Mouse (Mus musculus) liver, postnatal 0 days (tissue): Measurements from ENCODE around the gene Lrrc1. TPM values are rescaled to one million over a fixed set of nuclear protein-coding genes. Genes with fewer than 3 reads are reported as not detected.

Experiments
- ATAC-seq: fragments of 200-750 bp; cut with Nextera tagmentation; 2 replicates; pipeline ENCODE4 v1.8.0; 2017; ENCODE audit warnings: mild to moderate bottlenecking, moderate library complexity
- DNase-seq: peaks from one replicate; pipeline ENCODE4 v3.0.0-alpha.2; 2016
- H3K27ac ChIP-seq: fragments of 300-500 bp; sonication (generic); 2 replicates; pipeline ENCODE4 v1.5.1; 2014; ENCODE audit warnings: antibody characterized with exemption, moderate library complexity, mild to moderate bottlenecking, low read depth
- H3K27me3 ChIP-seq: fragments of 300-500 bp; sonication (generic); 2 replicates; pipeline ENCODE4 v1.6.1; 2014; ENCODE audit warnings: low read length, control low read depth, mixed read lengths; ENCODE audit not compliant: insufficient read depth
- H3K36me3 ChIP-seq: fragments of 300-500 bp; sonication (generic); replicated peaks from 2 replicates; pipeline ENCODE4 v1.6.1; 2014; ENCODE audit warnings: mild to moderate bottlenecking, control low read depth, low read length, moderate library complexity, mixed read lengths; ENCODE audit not compliant: insufficient read depth
- H3K4me1 ChIP-seq: fragments of 300-500 bp; sonication (generic); 2 replicates; pipeline ENCODE4 v1.6.1; 2014; ENCODE audit warnings: antibody characterized with exemption, mild to moderate bottlenecking, control low read depth; ENCODE audit not compliant: insufficient read depth
- H3K4me2 ChIP-seq: fragments of 300-500 bp; sonication (generic); 2 replicates; pipeline ENCODE4 v1.6.1; 2014; ENCODE audit warnings: low read depth, mild to moderate bottlenecking, low read length, moderate library complexity, mixed read lengths
- H3K4me3 ChIP-seq: fragments of 300-500 bp; sonication (generic); 2 replicates; pipeline ENCODE4 v1.5.1; 2014; ENCODE audit warnings: low read depth, low read length
- H3K9ac ChIP-seq: fragments of 300-500 bp; sonication (generic); replicated peaks from 2 replicates; pipeline ENCODE4 v1.6.1; 2014; ENCODE audit warnings: mild to moderate bottlenecking, moderate library complexity
- H3K9me3 ChIP-seq: fragments of 300-500 bp; sonication (generic); 2 replicates; pipeline ENCODE4 v1.6.1; 2016; ENCODE audit warnings: mild to moderate bottlenecking, control low read depth, low read length, mixed read lengths
- CTCF ChIP-seq: sonication (generic); IDR thresholded peaks from 2 replicates; pipeline ENCODE4 v1.5.1; 2016; ENCODE audit warnings: antibody characterized with exemption, low read depth
- EP300 ChIP-seq: IDR thresholded peaks from 2 replicates; pipeline ENCODE4 v1.6.1; 2016; ENCODE audit warnings: antibody characterized with exemption, low read depth, mild to moderate bottlenecking
- WGBS: fragments of 180-500 bp; shearing (Covaris S2); extraction: QIAGEN DNeasy Blood & Tissue Kit; methylation state at CpG from one replicate; pipeline ENCODE4 v1.1.7; 2014; ENCODE audit not compliant: insufficient replicate concordance; 5-methylcytosine and 5-hydroxymethylcytosine counted together
- polyA plus RNA-seq: library from polyadenylated mRNA; unstranded; fragments of >200 nt; fragmentation: Nextera tagmentation; extraction: Ambion mirVana; gene quantifications from 2 replicates; pipeline ENCODE4 v1.2.1, GENCODE M21; 2015

The Lrrc1 gene
- polyA plus RNA-seq, 1 experiment from 2014 or later = 1.5 TPM

DNA sequence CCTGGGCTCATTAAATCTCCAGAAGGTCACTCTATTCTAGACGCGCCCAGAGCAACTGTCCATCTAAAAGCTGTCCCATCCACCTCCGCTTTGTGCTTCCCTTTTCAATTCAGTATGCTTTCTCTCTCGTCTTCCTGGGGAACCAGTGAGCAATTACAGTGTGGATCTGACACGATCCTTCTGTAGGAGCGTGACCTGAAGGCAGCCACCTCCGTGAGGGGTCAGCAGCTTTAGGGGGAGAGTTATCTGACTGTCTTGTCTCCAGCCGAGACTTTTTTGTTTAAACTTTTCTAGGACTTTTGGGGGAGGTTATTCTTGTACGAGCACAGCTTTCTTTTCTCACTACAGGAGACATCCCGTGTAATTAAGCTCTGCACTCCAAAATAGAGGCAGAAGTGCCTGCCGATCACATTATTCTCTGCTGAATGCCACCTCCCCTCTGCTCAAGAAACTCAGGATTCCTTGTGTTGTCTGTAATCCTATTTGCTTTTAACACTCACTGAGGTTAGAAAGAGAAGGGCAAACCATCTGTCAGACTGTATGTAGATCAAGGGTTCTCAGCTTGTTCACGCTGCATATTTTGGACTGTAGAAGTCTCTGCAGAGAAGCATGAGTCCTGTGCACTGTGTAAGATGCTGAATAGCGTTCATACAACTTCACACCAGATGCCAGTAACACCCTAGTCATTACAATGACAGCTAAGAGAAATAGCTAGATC, 24.3 kb upstream of the Lrrc1 start:
- Histone ChIP-seq H3K9me3 (no peaks in the 10 kb centered on the region), H3K4me3 (no peak overlapping the region), H3K9ac (no peak overlapping the region), H3K27ac (no peak overlapping the region), H3K36me3 (no peaks in the 10 kb centered on the region), H3K27me3 (no peaks in the 10 kb centered on the region), H3K4me2 (no peak overlapping the region), H3K4me1 (no peaks in the 10 kb centered on the region)
- DNase-seq (no peak), ATAC-seq (no peak)
- 64% methylated on average over 13 of the region's 13 CpGs for WGBS
- TF ChIP-seq EP300 (no peak), CTCF (no peak)

GRCm38 (mm10) chr9:77561827-77562226, 17.2 kb upstream of the Lrrc1 start:
- peaks cover 6% of the 10 kb centered on the region for H3K9me3 ChIP-seq
- no peak overlapping the region for H3K4me2 ChIP-seq
- no peak for ATAC-seq
- no peaks in the 10 kb centered on the region for H3K36me3 ChIP-seq
- no peaks in the 10 kb centered on the region for H3K4me1 ChIP-seq
- TF ChIP-seq EP300 = no peak
- no peak for TF ChIP-seq CTCF
- no peaks in the 10 kb centered on the region for H3K27me3 ChIP-seq
- no peak overlapping the region for H3K27ac ChIP-seq
- no peak for DNase-seq
- no peak overlapping the region for H3K4me3 ChIP-seq
- no peak overlapping the region for H3K9ac ChIP-seq

DNA sequence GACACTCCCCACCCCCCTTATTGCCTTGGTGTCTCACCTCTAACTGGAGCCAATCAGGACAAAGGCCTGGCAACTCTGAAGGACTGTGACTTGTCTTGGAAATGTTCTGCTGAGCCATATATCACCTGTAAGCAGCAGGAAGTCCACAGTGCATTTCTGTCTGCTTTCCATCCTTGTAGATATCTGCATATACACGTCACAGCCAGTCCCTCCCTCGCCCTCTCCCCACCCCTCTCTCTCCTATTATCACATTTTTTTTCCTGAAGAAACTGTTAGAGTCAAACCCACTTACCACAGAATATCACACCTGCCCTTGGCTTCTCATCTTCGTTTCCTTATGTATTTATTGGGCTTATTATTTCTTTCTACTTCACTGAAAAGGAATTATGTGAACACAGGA, 13.3 kb upstream of the Lrrc1 start:
- no peaks in the 10 kb centered on the region for H3K36me3 ChIP-seq
- WGBS = 56% methylated on average over 3 of the region's 3 CpGs
- H3K9ac ChIP-seq = no peak overlapping the region
- TF ChIP-seq CTCF (no peak), EP300 (no peak)
- DNase-seq (no peak), ATAC-seq (no peak)
- H3K27me3 ChIP-seq = no peaks in the 10 kb centered on the region
- H3K4me3 ChIP-seq = no peak overlapping the region
- H3K4me1 ChIP-seq = no peaks in the 10 kb centered on the region
- H3K27ac ChIP-seq = no peak overlapping the region
- H3K9me3 ChIP-seq = peaks cover 6% of the 10 kb centered on the region; the same call in 1 of the 2 replicates
- H3K4me2 ChIP-seq = no peak overlapping the region

DNA sequence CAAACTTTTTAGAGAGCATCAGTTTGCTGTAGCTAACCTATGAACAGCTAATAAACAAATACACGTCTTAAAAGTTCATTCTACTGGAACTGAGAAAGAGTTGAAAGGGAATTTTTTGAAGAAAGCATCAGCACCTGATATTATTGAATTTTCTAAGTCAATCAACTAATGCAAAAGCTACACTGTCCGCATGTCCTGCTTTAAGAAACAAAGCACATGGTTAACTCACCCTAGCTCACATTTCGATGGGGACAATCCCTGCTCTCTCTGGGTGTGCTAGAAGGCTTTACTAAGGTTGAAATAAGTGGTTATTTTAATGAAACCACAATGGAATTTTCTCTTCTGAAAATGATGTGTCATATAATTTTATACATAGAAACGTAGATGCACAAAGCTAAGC, 12.5 kb upstream of the Lrrc1 start:
- H3K9ac ChIP-seq = no peak overlapping the region
- no peak overlapping the region for H3K27ac ChIP-seq
- DNase-seq (no peak), ATAC-seq (no peak)
- H3K36me3 ChIP-seq = no peaks in the 10 kb centered on the region
- H3K9me3 ChIP-seq = peaks cover 2% of the 10 kb centered on the region; the same call in 1 of the 2 replicates
- WGBS = 70% methylated on average over 4 of the region's 4 CpGs
- H3K4me3 ChIP-seq = no peak overlapping the region
- no peak for TF ChIP-seq CTCF
- no peak overlapping the region for H3K4me2 ChIP-seq
- no peaks in the 10 kb centered on the region for H3K4me1 ChIP-seq
- H3K27me3 ChIP-seq = no peaks in the 10 kb centered on the region

DNA sequence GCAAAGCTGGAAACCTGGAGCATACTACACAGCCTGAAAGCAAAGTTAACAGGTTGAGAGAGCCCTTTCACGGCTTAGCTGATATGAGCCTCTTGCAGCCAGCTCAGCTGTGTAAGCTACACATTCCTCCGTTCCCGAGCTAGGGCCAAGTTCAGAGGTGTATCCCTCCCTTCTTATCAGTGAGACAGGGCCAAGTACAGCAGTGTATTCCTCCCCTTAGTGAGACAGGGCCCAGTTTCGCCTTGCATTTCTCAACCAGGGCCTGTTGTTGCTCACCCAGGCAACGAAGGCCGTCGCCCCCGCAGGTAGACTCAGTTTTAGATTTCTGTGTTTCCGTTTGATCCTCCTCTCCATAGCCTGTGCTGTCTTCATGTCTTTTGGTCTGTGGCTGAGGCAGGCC, 11.8 kb upstream of the Lrrc1 start:
- Histone ChIP-seq H3K4me1 (no peaks in the 10 kb centered on the region), H3K36me3 (no peaks in the 10 kb centered on the region), H3K4me3 (no peak overlapping the region), H3K27ac (no peak overlapping the region), H3K4me2 (no peak overlapping the region), H3K27me3 (no peaks in the 10 kb centered on the region), H3K9ac (no peak overlapping the region), H3K9me3 (no peaks in the 10 kb centered on the region)
- DNase-seq (no peak), ATAC-seq (no peak)
- 73% methylated on average over 9 of the region's 9 CpGs for WGBS
- TF ChIP-seq CTCF = no peak
- TF ChIP-seq EP300 = no peak

DNA sequence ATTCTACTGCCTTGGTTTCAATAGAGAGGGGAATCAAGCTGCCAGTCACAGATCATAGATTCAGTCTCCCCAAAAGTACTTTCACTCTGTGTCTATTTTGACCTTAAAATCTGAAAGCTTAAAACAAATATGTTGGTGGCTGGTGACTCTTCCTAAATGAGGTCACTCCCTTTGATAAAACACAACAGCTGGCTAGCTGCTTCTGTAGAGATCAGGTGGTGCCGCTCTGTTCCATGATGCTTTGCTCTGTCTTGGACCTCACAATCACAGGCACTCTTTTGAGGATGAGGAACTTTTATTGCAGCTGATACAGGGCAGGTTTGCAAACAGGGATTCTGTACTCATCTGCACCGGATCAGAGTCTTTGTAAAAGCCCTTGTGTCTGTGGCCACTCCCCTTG, 8.8 kb upstream of the Lrrc1 start:
- H3K4me3 ChIP-seq = no peak overlapping the region
- H3K4me1 ChIP-seq = no peaks in the 10 kb centered on the region
- H3K36me3 ChIP-seq = no peaks in the 10 kb centered on the region
- H3K9me3 ChIP-seq = no peaks in the 10 kb centered on the region
- no peak for ATAC-seq
- H3K9ac ChIP-seq = no peak overlapping the region
- 65% methylated on average over 2 of the region's 2 CpGs for WGBS
- TF ChIP-seq CTCF (no peak), EP300 (no peak)
- no peak overlapping the region for H3K4me2 ChIP-seq
- DNase-seq = no peak
- H3K27ac ChIP-seq = no peak overlapping the region
- H3K27me3 ChIP-seq = no peaks in the 10 kb centered on the region

DNA sequence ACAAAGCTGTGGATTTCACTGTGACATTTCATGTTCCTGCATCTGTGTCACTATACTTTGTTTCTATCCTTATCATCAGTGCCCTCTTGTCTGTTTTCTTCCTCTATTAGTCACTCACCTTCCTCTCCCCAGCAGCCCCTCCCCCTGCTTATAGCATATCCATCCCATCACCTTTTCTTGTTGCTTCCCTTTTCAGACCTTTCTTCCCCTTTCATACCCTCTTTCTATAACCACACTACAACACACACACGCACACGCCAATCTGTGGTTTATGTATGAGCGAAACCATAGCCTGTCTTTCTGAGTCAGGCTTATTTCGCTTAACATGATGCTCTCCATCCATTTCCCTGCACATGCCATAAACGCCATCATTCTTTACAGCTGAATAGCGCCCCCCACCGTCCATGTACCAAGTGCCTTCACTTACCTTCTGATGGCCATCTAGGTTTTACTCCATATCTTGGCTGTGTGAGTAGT, 6.4 kb upstream of the Lrrc1 start:
- ATAC-seq (no peak), DNase-seq (peak; percentile 22)
- Histone ChIP-seq H3K4me2 (no peak overlapping the region), H3K4me3 (no peak overlapping the region), H3K4me1 (no peaks in the 10 kb centered on the region), H3K9me3 (no peaks in the 10 kb centered on the region), H3K27ac (no peak overlapping the region), H3K9ac (no peak overlapping the region), H3K36me3 (no peaks in the 10 kb centered on the region), H3K27me3 (peaks cover 5% of the 10 kb centered on the region; the same call in 1 of the 2 replicates)
- TF ChIP-seq CTCF (peak; percentile 44), EP300 (no peak)
- 33% methylated on average over 7 of the region's 7 CpGs for WGBS
